Mouse (Mus musculus) heart, adult 2 months (tissue): ENCODE data around the gene Sh2b3. TPM values are rescaled to one million over a fixed set of nuclear protein-coding genes. Genes with fewer than 3 reads are reported as not detected.

Source experiments
- DNase-seq, 2 experiments: peaks; one replicate each; pipeline ENCODE4 v3.0.0; 2021
- H3K27ac ChIP-seq: fragments of 200-600 bp; 2 replicates; pipeline ENCODE4 v1.8.1; 2022
- H3K27me3 ChIP-seq: fragments of 200-500 bp; 2 replicates; pipeline ENCODE4 v1.6.1; 2012; ENCODE audit warnings: mild to moderate bottlenecking, low read length, inconsistent platforms, mixed read lengths; ENCODE audit not compliant: control insufficient read depth, insufficient read depth
- H3K36me3 ChIP-seq: fragments of 200-500 bp; 2 replicates; pipeline ENCODE4 v1.6.1; 2012; ENCODE audit warnings: low read length, inconsistent platforms; ENCODE audit not compliant: control insufficient read depth, insufficient read depth
- H3K4me1 ChIP-seq: fragments of 200-500 bp; 2 replicates; pipeline ENCODE4 v1.6.1; 2011; ENCODE audit warnings: low read length; ENCODE audit not compliant: control insufficient read depth, insufficient read depth
- H3K4me3 ChIP-seq: fragments of 200-600 bp; 2 replicates; pipeline ENCODE4 v1.8.1; 2022
- H3K79me2 ChIP-seq: fragments of 200-500 bp; replicated peaks from 2 replicates; pipeline ENCODE4 v1.6.1; 2012; ENCODE audit warnings: mild to moderate bottlenecking, inconsistent platforms, low read length, moderate library complexity, mixed read lengths; ENCODE audit not compliant: control insufficient read depth, insufficient read depth
- H3K9ac ChIP-seq: fragments of 200-500 bp; 2 replicates; pipeline ENCODE4 v1.6.1; 2012; ENCODE audit warnings: low read depth, mild to moderate bottlenecking, control low read depth, inconsistent platforms, low read length, mixed read lengths
- CTCF ChIP-seq: fragments of 200-600 bp; IDR thresholded peaks from 2 replicates; pipeline ENCODE4 v1.8.1; 2022; ENCODE audit warnings: antibody characterized with exemption, mild to moderate bottlenecking, moderate library complexity
- EP300 ChIP-seq: fragments of 200-500 bp; IDR thresholded peaks from 2 replicates; pipeline ENCODE4 v1.6.1; 2011; ENCODE audit warnings: low read depth, low read length, control low read depth; ENCODE audit not compliant: insufficient read depth
- POLR2A ChIP-seq: fragments of 200-500 bp; IDR thresholded peaks from 2 replicates; pipeline ENCODE4 v1.6.1; 2011; ENCODE audit warnings: mild to moderate bottlenecking, low read depth, low read length, control low read depth; ENCODE audit not compliant: insufficient read depth
- WGBS: fragments of 180-500 bp; shearing (Covaris S2); methylation state at CpG from one replicate; pipeline ENCODE4 v1.1.7; 2018; 5-methylcytosine and 5-hydroxymethylcytosine counted together
- intact Hi-C: fragments of 180-260 bp; cut with DNase I; formaldehyde crosslinking; loops from one replicate; pipeline ENCODE4 v1.15.1; 2025
- polyA plus RNA-seq: library from polyadenylated mRNA; depleted of rRNA; stranded (reverse); fragments of >200 nt; gene quantifications from 2 replicates; pipeline ENCODE4 v1.2.3, GENCODE M21; 2012
- total RNA-seq, 2 experiments: library from RNA; stranded (reverse); gene quantifications; 2 replicates each; pipeline ENCODE4 v1.2.3; 2021

The Sh2b3 gene
- total and polyA plus RNA-seq, 3 experiments, result 19.3 to 22.5 (median 21.6) TPM

DNA sequence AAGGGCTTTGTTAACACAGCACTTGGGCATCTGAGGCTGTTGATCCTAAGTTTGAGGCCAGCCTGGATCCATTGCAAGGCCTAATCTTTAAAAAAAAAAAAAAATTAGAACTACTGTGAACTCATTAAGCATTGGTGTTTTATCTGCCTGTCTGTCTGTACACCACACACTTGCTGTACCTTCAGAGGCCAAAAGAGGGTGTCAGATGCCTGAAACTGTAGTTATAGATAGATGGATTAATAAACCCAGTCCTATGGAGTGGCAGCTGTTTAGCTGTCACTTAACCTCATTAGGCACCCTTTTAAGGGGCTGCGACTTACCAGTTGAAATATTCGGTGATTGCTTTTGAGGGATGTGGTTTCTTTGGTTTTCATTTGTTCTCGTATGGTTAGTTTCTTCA, 41.6 kb downstream of the Sh2b3 start:
- Histone ChIP-seq H3K27me3 (no peaks in the 10 kb centered on the region), H3K36me3 (no peaks in the 10 kb centered on the region; the same call in 1 of the 2 replicates), H3K27ac (no peak overlapping the region), H3K9ac (no peak overlapping the region), H3K4me1 (no peaks in the 10 kb centered on the region), H3K79me2 (0 out of 2 replicates have a peak, but pooled peaks cover 1% of the 10 kb centered on the region), H3K4me3 (no peak overlapping the region)
- TF ChIP-seq CTCF, result peak; percentile 62
- TF ChIP-seq POLR2A, result no peak
- no peak for TF ChIP-seq EP300
- intact Hi-C loops, result loop anchor here (10.0 kb wide), 1 partner anchor 49 kb away; the partner anchor contains the start of gene Pheta1
- DNase-seq, result no peak
- WGBS, result 90% methylated on average over 3 of the region's 3 CpGs

DNA sequence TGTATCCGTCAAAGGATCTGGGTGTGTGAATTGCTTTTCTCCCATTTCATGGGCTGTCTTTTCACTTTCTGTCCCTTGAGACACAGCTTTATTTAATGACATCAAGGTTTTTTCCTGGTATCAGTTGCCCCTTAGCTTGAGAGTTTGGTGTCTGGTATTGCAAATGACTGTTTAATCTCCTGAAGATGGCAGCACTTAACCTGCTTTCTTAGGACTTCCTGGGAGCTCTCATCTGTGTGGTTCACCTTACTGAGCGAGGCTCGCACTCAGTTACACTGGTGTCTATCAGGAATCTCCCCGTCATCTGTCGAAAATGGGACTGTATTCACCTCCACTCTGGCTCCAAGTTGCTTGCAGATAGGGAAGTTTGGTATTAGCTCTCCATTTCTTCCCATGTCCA, 46.4 kb downstream of the Sh2b3 start:
- H3K4me3 ChIP-seq, result no peak overlapping the region
- H3K27ac ChIP-seq, result no peak overlapping the region
- WGBS, result 84% methylated on average over 5 of the region's 5 CpGs
- intact Hi-C loops, result loop anchor here (10.0 kb wide), 1 partner anchor 54 kb away; the partner anchor contains the start of gene Pheta1
- H3K27me3 ChIP-seq, result no peaks in the 10 kb centered on the region
- H3K36me3 ChIP-seq, result no peaks in the 10 kb centered on the region; the same call in none of the 2 replicates
- no peaks in the 10 kb centered on the region for H3K4me1 ChIP-seq
- H3K9ac ChIP-seq, result no peak overlapping the region
- H3K79me2 ChIP-seq, result 0 out of 2 replicates have a peak, but pooled peaks cover 1% of the 10 kb centered on the region
- DNase-seq, result no peak
- TF ChIP-seq CTCF, result peak; percentile 42
- no peak for TF ChIP-seq EP300

DNA sequence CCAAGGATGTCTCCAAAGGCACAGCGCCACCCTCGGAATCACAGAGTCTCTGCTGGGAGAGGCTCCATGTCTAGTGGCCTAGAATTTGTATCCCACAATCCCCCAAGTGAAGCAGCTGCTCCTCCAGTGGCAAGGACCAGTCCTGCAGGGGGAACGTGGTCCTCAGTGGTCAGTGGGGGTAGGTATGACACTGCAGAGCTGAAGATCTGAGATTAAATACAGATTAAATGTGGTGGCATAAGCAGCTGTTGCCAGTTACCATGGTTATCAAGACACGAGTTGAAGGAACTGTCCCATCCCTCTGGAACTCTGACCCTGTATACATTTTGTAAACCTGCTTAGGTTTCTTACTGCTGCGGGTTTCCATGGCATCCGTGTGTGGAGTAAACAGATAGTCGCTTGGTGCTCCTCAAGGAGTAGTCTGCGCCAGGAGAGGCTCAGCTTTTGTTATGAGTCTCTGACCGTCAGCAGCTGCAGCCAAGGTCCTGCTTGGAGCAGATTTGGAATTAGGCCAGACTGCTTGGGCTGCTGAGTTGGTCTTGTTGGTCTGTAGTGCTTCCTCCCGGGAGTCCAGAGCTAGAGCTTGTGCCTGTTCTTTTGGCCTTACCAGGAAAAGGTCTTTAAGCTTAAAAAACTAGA, 53.5 kb downstream of the Sh2b3 start:
- Histone ChIP-seq H3K9ac (no peak overlapping the region), H3K4me3 (no peak overlapping the region), H3K27ac (no peak overlapping the region), H3K79me2 (no peaks in the 10 kb centered on the region), H3K36me3 (no peaks in the 10 kb centered on the region; the same call in 1 of the 2 replicates), H3K27me3 (no peaks in the 10 kb centered on the region), H3K4me1 (peaks cover 3% of the 10 kb centered on the region)
- WGBS, result 42% methylated on average over 10 of the region's 10 CpGs
- peak in 1 of 2 experiments; percentile 45 for DNase-seq
- TF ChIP-seq EP300, result no peak
- peak; percentile 23; the same call in 1 of the 2 replicates for TF ChIP-seq CTCF
- TF ChIP-seq POLR2A, result no peak
- intact Hi-C loops, result no loop called here

DNA sequence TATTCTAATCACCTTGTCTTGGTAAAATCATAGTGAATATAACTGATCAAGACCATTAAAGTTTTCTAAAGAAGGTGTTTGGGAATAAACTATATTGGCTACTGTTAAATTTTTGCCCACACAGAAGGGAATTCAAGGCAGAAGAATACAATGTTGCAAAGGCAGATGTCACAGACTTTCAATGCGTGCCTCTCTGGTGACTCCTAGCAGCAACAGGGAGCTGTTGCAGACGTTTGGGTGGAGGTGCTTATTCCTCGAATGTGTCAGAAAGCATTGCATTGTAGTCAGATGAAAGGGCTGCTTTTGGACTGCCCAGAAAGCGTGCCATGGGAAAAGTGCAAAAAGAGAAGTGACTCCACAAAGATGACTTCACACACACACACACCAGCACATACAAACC, 55.0 kb downstream of the Sh2b3 start:
- TF ChIP-seq CTCF, result peak; percentile 50
- no peak for TF ChIP-seq EP300
- no peak for TF ChIP-seq POLR2A
- H3K4me3 ChIP-seq, result no peak overlapping the region
- peaks cover 3% of the 10 kb centered on the region for H3K4me1 ChIP-seq
- H3K79me2 ChIP-seq, result no peaks in the 10 kb centered on the region
- no peak overlapping the region for H3K9ac ChIP-seq
- no peaks in the 10 kb centered on the region for H3K27me3 ChIP-seq
- no peak overlapping the region for H3K27ac ChIP-seq
- H3K36me3 ChIP-seq, result peaks cover 2% of the 10 kb centered on the region; the same call in 1 of the 2 replicates
- DNase-seq, result no peak
- intact Hi-C loops, result no loop called here
- 41% methylated on average over 4 of the region's 4 CpGs for WGBS

DNA sequence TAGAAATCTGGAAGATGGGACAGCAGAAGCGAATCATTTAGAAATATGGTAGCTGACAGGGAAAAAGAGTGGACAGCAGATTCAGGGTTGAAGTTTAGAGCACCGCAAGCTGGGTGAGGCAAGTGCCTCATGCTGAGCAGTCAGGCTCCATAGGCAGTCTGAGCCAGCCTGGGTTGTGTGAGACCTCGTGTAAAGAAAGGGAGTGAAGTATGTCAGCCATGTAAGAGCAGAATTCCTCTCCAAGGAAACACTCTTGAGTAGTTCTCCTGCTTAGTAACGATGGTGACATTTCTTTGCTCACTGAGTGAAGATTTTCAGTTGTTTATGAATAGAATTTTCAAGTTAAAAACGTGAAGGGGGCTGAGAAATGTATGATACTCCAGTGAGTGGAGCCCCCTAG, 57.3 kb downstream of the Sh2b3 start:
- 81% methylated on average over 5 of the region's 5 CpGs for WGBS
- intact Hi-C loops, result no loop called here
- Histone ChIP-seq H3K27me3 (no peaks in the 10 kb centered on the region), H3K79me2 (no peaks in the 10 kb centered on the region), H3K4me1 (peaks cover 3% of the 10 kb centered on the region), H3K27ac (no peak overlapping the region), H3K4me3 (no peak overlapping the region), H3K36me3 (0 out of 2 replicates have a peak, but pooled peaks cover 2% of the 10 kb centered on the region), H3K9ac (no peak overlapping the region)
- TF ChIP-seq EP300, result no peak
- TF ChIP-seq CTCF, result no peak
- TF ChIP-seq POLR2A, result no peak
- DNase-seq, result no peak

DNA sequence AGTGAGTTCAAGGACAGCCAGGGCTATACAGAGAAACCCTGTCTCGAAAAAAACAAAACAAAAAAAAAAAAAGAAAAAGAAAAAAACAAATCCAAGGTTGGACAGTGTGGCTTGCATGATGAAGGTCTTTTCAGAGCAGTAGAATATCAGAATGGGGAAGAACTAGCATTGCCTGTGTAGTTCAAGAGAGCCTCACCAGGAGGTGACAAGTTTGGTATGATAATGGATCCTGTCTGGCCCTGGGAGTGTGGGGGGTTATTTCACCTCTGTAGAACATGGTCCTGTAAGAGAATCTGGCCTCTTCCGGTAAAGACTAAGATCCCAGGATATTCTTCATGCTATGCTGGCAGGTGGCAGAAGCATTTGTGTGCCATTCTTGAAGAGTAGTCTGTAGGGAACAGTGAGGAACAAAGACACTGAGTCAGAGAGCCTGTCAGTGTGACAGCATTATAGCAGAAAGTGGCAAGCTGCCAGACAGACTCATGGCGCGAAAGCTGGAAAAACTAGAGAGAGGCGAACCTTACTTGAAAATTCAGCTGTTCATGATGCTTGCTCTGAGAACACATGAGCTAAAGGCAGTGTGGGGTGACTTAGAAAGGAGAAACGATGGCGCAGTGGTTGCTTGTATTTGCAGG, 58.8 kb downstream of the Sh2b3 start:
- intact Hi-C loops, result no loop called here
- no peak overlapping the region for H3K4me3 ChIP-seq
- no peaks in the 10 kb centered on the region for H3K4me1 ChIP-seq
- H3K36me3 ChIP-seq, result 0 out of 2 replicates have a peak, but pooled peaks cover 2% of the 10 kb centered on the region
- H3K79me2 ChIP-seq, result no peaks in the 10 kb centered on the region
- TF ChIP-seq POLR2A, result no peak
- no peak overlapping the region for H3K27ac ChIP-seq
- no peaks in the 10 kb centered on the region for H3K27me3 ChIP-seq
- 69% methylated on average over 7 of the region's 7 CpGs for WGBS
- H3K9ac ChIP-seq, result no peak overlapping the region
- DNase-seq, result no peak
